Mouse (Mus musculus) spleen, adult 2 months (tissue): ENCODE results near the gene Wnt5b.

Experiments used
- CTCF ChIP-seq: fragments of 200-500 bp; IDR thresholded peaks from 2 replicates; pipeline ENCODE4 v1.5.1; 2011; ENCODE audit warnings: mild to moderate bottlenecking, inconsistent platforms; ENCODE audit not compliant: insufficient read depth, insufficient read length, insufficient replicate concordance; ENCODE audit errors: extremely low read depth
- POLR2A ChIP-seq: fragments of 200-500 bp; IDR thresholded peaks from 2 replicates; pipeline ENCODE4 v1.6.1; 2011; ENCODE audit warnings: low read depth, low read length, inconsistent platforms

GRCm38 (mm10) chr6:119399371-119399770, 144.8 kb downstream of the Wnt5b start:
- TF ChIP-seq CTCF (no peak), POLR2A (no peak)
